Mouse (Mus musculus) bone marrow, adult 2 months (tissue): ENCODE results near the gene Rhox3h.
"Not testable (repeated sequence)": the region's sequence is repeated elsewhere in the genome, so short reads cannot be mapped to it uniquely, and the experiment has no call there.

ENCODE experiments used
- CTCF ChIP-seq: fragments of 200-500 bp; IDR thresholded peaks from 2 replicates; pipeline ENCODE4 v1.5.1; 2011; ENCODE audit warnings: low read length, control low read depth; ENCODE audit not compliant: control insufficient read depth, insufficient read depth
- POLR2A ChIP-seq: fragments of 200-500 bp; IDR thresholded peaks from 2 replicates; pipeline ENCODE4 v1.6.1; 2011; ENCODE audit warnings: low read depth, mild to moderate bottlenecking, control low read depth, low read length, borderline replicate concordance; ENCODE audit not compliant: control insufficient read depth

GRCm38 (mm10) chrX:37643370-37643769 lies 25.2 kb downstream of the Rhox3h start, which contains the start of gene Rhox2g:
- not testable (repeated sequence) for TF ChIP-seq CTCF, POLR2A
